Mouse (Mus musculus) spleen, adult 18-20 months (tissue): ENCODE results near the gene Samd14.

Experiments used
- DNase-seq, 2 experiments: peaks; one replicate each; pipeline ENCODE4 v3.0.0; 2022; ENCODE audit warnings: mixed read lengths in 2 of 2

The Samd14 gene

GRCm38 (mm10) chr11:95075197-95076040 is 65.7 kb downstream of the Samd14 start:
- DNase-seq: no peak
